Mouse (Mus musculus): Measurements from ENCODE around the gene Frs2. TPM values are rescaled to one million over a fixed set of nuclear protein-coding genes. Genes with fewer than 3 reads are reported as not detected.

Frs2 gene
- total RNA-seq, 4 experiments from 2014 or later: 15.2 to 16.8 (median 15.9) TPM

- no peak for DNase-seq (ENCODE audit: low spot score)
These were observed 42.1 kb downstream of the Frs2 start for GRCm38 (mm10) chr10:117106244-117106643.

- DNase-seq (ENCODE audit: low spot score): no peak
These were observed 43.3 kb downstream of the Frs2 start for GRCm38 (mm10) chr10:117105015-117105414.

- DNase-seq (ENCODE audit: low spot score): no peak
These were observed 44.3 kb downstream of the Frs2 start for GRCm38 (mm10) chr10:117103854-117104598.

GRCm38 (mm10) chr10:117100175-117100574, 48.2 kb downstream of the Frs2 start:
- DNase-seq (ENCODE audit: low spot score): no peak

- no peak for DNase-seq (ENCODE audit: low spot score)
These were observed 51.1 kb downstream of the Frs2 start for GRCm38 (mm10) chr10:117097116-117097698.

- DNase-seq (ENCODE audit: low spot score): no peak
These were observed 52.2 kb downstream of the Frs2 start for GRCm38 (mm10) chr10:117096096-117096495.

GRCm38 (mm10) chr10:117094504-117095329, 53.6 kb downstream of the Frs2 start:
- peak; percentile 38 for DNase-seq (ENCODE audit: low spot score)

- no peak for DNase-seq (ENCODE audit: low spot score)
These were observed 58.7 kb downstream of the Frs2 start for GRCm38 (mm10) chr10:117089628-117090027.

- DNase-seq (ENCODE audit: low spot score): no peak
These were observed 66.4 kb downstream of the Frs2 start for GRCm38 (mm10) chr10:117081914-117082359.

GRCm38 (mm10) chr10:117081326-117081725, 67.0 kb downstream of the Frs2 start:
- DNase-seq (ENCODE audit: low spot score): no peak

GRCm38 (mm10) chr10:117078284-117078683, 70.0 kb downstream of the Frs2 start:
- DNase-seq (ENCODE audit: low spot score): no peak

GRCm38 (mm10) chr10:117073176-117073575, 75.2 kb downstream of the Frs2 start:
- no peak for DNase-seq (ENCODE audit: low spot score)

GRCm38 (mm10) chr10:117072191-117072888, 76.0 kb downstream of the Frs2 start:
- DNase-seq (ENCODE audit: low spot score): no peak

GRCm38 (mm10) chr10:117069109-117069508, 79.2 kb downstream of the Frs2 start:
- DNase-seq (ENCODE audit: low spot score): no peak

GRCm38 (mm10) chr10:117064076-117064475, 84.3 kb downstream of the Frs2 start:
- no peak for DNase-seq (ENCODE audit: low spot score)

GRCm38 (mm10) chr10:117063254-117064021, 84.9 kb downstream of the Frs2 start, which contains the start of gene Cct2:
TSS of gene Cct2 (minus strand) at chr10:117063814.
- DNase-seq (ENCODE audit: low spot score): peak; percentile 86

- no peak for DNase-seq (ENCODE audit: low spot score)
These were observed 85.5 kb downstream of the Frs2 start for GRCm38 (mm10) chr10:117062894-117063253.

GRCm38 (mm10) chr10:117055668-117056067, 92.7 kb downstream of the Frs2 start:
- DNase-seq (ENCODE audit: low spot score): no peak

- DNase-seq (ENCODE audit: low spot score): no peak
These were observed 98.3 kb downstream of the Frs2 start for GRCm38 (mm10) chr10:117049961-117050597.

- DNase-seq (ENCODE audit: low spot score): no peak
These were observed 99.1 kb downstream of the Frs2 start for GRCm38 (mm10) chr10:117049253-117049652.
